ENCODE assay signal across 16 mouse cellular contexts in the genomic region with DNA sequence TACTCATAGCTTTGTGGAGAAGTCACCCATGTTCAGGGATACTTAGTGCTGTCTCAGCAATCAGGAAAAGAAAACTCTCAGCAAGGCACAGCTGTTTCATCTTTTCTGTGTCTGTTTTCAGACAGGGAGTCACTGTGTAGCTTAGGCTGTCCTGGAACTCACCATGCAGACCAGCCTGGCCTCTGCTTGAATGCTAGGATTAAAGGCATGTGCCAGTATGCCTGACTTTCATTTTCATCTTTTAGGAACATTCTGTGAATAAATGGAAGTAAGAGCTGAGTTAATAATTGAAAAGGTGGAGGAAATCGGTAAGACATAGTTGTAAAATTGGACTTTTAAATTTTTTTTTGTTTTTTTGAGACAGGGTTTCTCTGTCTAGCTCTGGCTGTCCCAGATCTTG.
"Had no signal": no experiment of that assay in that cellular context is flagged by ENCODE, and none has a peak within 500 bp of the region (broad histone marks: within the 10 kb centered on the region; RNA-seq: fewer than 3 reads in every experiment).

No protein-coding gene starts in this region.

- H3K27ac ChIP-seq: neural tube, embryonic 13.5 days; neural tube, embryonic 15.5 days; stomach, embryonic 15.5 days; stomach, postnatal 0 days had no signal

- H3K4me1 ChIP-seq: neural tube, embryonic 13.5 days; neural tube, embryonic 15.5 days had no signal

- H3K4me3 ChIP-seq: neural tube, embryonic 13.5 days; neural tube, embryonic 15.5 days; stomach, embryonic 15.5 days had no signal

- H3K9ac ChIP-seq: neural tube, embryonic 13.5 days; neural tube, embryonic 15.5 days; stomach, embryonic 15.5 days had no signal

- DNase-seq: retina, postnatal 1 day; right cerebral cortex, adult 18-20 months; right cerebral cortex, postnatal 14 days; right cerebral cortex, postnatal 25 days; right cerebral cortex, postnatal 4 days; spleen, adult 18-20 months; thymus, adult 18-20 months; thymus, adult 2 months; thymus, postnatal 14 days; thymus, postnatal 25 days; thymus, postnatal 36 days; thymus, postnatal 4 days had no signal

- H3K4me2 ChIP-seq: neural tube, embryonic 13.5 days; neural tube, embryonic 15.5 days; stomach, embryonic 15.5 days had no signal

- H3K9me3 ChIP-seq: neural tube, embryonic 13.5 days; neural tube, embryonic 15.5 days; stomach, embryonic 15.5 days had no signal

- H3K27me3 ChIP-seq: neural tube, embryonic 13.5 days; neural tube, embryonic 15.5 days; stomach, embryonic 15.5 days had no signal

- H3K36me3 ChIP-seq: neural tube, embryonic 15.5 days; stomach, embryonic 15.5 days had no signal
